Mouse (Mus musculus) T-helper 17 cell (primary cell): ENCODE results near the gene Fcrl1.

Experiments
- in situ Hi-C, 2 experiments: fragments of 300-600 bp; cut with MboI, MseI; formaldehyde crosslinking; loops; 1 replicate in 1 of 2; 2 replicates in 1 of 2; pipeline ENCODE4 v1.15.1; 2025; ENCODE audit warnings: high pct_unique_total_duplicates in 2 of 2

The Fcrl1 gene

DNA sequence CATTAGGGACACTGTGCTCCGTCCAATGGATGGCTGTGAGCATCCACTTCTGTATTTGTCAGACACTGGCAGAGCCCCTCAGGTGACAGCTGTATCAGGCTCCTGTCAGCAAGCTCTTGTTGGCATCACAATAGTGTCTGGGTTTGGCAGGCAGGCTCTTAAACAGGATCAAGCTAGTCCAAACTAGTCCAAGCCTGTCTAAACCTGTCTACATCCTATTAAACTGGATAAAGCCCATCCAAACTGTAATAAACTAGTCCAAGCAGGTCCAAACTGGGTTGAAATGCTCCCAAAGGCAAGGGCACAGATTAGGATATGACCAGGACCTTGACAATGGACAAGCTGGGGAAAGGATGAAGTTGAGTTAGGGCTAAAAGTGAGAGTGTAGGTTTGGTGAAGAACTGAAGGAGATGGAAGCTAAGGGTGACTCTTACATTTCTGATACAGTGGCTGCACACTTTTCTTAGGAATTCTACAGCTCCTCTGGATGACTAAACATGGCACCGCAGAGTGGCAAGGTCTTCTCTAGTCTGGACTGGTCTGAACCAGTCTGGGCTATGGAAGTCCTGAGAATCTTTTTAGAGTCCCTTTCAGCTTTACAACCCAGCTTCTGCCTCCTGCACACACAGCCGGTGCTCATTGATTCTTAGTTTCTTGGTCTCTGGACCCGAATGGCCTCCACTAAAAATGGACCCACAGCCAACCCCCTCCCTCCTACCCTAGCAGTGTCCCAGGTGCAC, 33.2 kb downstream of the Fcrl1 start:
- in situ Hi-C loops, result loop anchor here in 1 of 2 experiments (5.0 kb wide), 1 partner anchor 82 kb away; no protein-coding TSS in a partner anchor

DNA sequence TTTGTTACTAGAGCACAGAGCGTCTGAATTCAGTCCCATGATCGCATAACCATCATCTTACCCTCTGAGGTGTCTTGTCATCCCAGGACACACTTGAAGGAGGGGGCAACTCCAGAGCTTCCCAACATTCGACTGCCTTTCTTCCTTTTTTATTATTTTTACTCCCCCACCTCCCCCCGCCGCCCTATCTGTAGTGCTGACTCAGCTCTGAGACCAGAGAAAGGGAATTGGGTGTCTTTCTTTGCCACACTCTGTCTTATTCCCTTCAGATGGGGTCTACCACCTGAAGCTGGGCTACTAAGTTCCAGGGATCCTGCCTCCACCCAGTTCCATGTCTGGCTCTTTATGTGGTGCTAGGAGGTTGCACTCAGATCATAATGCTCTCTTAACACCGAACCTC, 34.4 kb downstream of the Fcrl1 start:
- in situ Hi-C loops, result loop anchor here (5.0 kb wide), 3 partner anchors 83 to 168 kb away; no protein-coding TSS in a partner anchor

DNA sequence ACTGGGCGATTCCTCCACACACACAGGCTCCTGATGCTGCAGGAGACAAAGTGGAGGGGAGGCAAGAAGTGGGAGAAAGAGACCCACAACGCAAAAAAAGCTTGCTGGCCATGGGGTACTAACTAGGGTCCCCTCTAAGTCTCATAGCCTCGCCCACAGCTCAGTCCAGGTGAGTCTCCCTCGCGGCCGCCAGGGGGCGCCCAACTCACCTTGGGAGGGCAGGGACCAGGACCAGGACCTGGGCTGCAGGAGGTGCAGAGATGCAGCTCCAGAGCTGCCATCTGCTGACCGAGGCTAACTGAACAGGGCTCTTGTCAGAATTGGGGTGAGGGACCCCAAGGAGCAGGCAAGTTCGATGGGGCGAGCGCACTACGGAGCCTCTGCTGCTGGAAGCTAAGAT, 35.0 kb downstream of the Fcrl1 start:
- in situ Hi-C loops, result loop anchor here (5.0 kb wide), 3 partner anchors 84 to 169 kb away; no protein-coding TSS in a partner anchor

DNA sequence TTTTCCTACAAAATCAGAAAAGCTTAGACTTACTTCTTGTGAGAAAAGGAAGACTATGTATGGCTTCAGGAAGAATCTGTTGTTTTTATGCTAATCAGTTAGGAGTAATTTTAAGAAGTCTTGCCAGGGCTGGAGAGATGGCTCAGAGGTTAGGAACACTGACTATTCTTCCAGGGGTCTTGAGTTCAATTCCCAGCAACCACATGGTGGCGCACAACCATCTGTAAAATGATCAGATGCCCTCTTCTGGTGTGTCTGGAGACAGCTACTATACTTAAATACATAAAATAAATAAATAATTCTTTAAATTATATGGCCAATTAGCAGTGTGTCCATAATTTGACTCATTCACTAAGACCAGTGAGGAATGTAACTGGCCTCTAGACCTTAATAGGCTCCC, 44.5 kb downstream of the Fcrl1 start:
- in situ Hi-C loops, result no loop called here

DNA sequence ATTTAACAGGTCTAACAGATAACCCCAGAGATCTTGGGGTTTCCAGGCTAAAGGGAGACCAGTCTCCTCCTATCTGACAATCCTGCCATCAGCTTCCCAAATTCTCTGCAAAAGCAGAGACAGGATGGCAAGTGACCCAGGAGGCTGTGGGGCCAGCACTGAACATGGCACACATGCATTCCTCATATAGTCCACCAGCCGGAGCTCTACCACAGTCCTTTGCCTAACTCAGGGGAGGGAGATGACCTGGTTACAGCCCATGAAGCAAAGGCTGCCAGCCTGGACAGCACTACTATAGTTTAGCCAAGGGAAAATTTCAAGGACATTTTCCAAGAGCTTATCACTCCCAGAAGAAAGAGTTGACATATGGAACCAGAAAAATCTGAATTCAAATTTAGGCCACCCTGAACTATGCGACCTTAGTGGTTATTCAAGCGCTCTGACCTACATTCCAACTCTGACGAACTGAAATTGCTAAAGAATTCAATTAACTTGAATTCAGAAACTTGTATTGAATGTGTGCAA, 46.3 kb downstream of the Fcrl1 start:
- in situ Hi-C loops, result no loop called here

DNA sequence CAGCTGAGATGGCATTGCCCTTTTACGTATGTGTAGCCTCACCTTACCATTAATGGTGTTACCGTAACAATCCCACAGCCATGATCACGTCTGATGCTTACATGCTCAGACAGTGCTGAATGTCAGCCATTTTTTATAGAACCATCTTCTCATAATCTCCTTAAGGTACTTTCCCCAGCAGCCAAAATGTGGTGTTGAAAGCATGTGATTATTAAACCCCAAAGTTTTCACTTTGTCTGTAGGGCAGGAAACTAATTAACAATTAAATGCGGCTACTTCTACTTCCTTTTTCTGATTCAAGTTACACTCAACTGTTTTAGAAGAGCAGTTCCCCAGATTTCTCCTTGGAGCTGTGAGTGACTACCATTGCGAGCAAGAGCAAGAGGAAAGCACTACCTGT, 59.3 kb downstream of the Fcrl1 start, which contains the start of gene Fcrl5:
Fcrl5 (plus strand) TSS at position 295 of the 400 bp plus-strand sequence.
- in situ Hi-C loops, result no loop called here

DNA sequence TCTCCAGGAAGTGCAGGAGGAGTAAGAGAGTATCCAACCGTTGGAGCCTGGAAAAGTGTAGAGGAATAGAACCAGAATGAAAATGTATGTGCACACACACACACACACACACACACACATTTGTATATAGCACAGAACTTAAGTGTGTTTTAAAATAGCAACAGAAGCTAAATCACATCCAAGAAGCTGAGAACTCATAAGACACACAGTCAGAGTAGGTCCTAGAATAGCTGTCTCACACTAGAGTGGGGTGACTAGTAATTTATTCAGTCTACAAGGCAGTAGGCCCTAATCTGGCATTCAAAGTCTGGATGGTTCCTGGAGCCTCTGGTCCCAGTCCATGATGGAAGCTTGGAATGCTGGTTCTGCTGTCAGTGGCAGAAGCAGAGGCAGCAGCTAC, 64.4 kb downstream of the Fcrl1 start:
- in situ Hi-C loops, result no loop called here

DNA sequence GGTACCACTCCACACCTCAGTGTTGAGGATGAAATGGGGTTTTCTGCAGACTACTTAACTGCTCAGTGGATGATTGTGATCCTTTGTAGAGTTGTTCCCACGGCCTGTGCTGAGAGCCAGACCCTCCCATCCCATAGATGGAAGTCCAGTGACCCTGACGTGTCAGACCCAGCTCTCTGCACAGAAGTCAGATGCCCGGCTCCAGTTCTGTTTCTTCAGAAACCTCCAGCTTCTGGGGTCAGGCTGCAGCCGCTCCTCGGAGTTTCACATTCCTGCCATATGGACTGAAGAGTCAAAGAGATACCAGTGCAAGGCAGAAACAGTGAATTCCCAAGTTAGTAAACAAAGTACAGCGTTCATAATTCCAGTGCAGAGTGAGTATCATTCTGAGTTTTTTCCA, 67.8 kb downstream of the Fcrl1 start:
- in situ Hi-C loops, result no loop called here
